28 mouse cellular contexts compared by ENCODE assay signal in genomic region chr13:47100587-47100986, GRCm38 (mm10).
"Had no signal": no experiment of that assay in that cellular context is flagged by ENCODE, and none has a peak within 500 bp of the region (broad histone marks: within the 10 kb centered on the region; RNA-seq: fewer than 3 reads in every experiment).

No protein-coding gene starts in this region.

- H3K27me3 ChIP-seq: embryonic facial prominence, embryonic 12.5 days; embryonic facial prominence, embryonic 13.5 days; embryonic facial prominence, embryonic 15.5 days; forebrain, embryonic 12.5 days; forebrain, embryonic 13.5 days; forebrain, embryonic 15.5 days; heart, embryonic 12.5 days had no signal

- H3K4me3 ChIP-seq: embryonic facial prominence, embryonic 10.5 days; embryonic facial prominence, embryonic 12.5 days; embryonic facial prominence, embryonic 13.5 days; embryonic facial prominence, embryonic 15.5 days; forebrain, embryonic 10.5 days; forebrain, embryonic 12.5 days; forebrain, embryonic 13.5 days; forebrain, embryonic 15.5 days; gastrocnemius, adult 2 months; heart, adult 2 months; heart, embryonic 10.5 days; heart, embryonic 12.5 days had no signal

- H3K27ac ChIP-seq: embryonic facial prominence, embryonic 10.5 days; embryonic facial prominence, embryonic 12.5 days; embryonic facial prominence, embryonic 13.5 days; embryonic facial prominence, embryonic 15.5 days; forebrain, embryonic 10.5 days; forebrain, embryonic 12.5 days; forebrain, embryonic 13.5 days; forebrain, embryonic 15.5 days; gastrocnemius, adult 2 months; heart, adult 2 months; heart, embryonic 10.5 days had no signal

- ATAC-seq: forebrain, embryonic 13.5 days; forebrain, embryonic 14.5 days; forebrain, embryonic 15.5 days; forebrain, embryonic 16.5 days; forebrain, postnatal 0 days had no signal

- H3K4me2 ChIP-seq: embryonic facial prominence, embryonic 12.5 days; embryonic facial prominence, embryonic 13.5 days; embryonic facial prominence, embryonic 15.5 days; forebrain, embryonic 12.5 days; forebrain, embryonic 13.5 days; forebrain, embryonic 15.5 days; heart, embryonic 11.5 days; heart, embryonic 12.5 days had no signal

- H3K9me3 ChIP-seq: embryonic facial prominence, embryonic 10.5 days; embryonic facial prominence, embryonic 12.5 days; embryonic facial prominence, embryonic 13.5 days; embryonic facial prominence, embryonic 15.5 days; forebrain, embryonic 10.5 days; forebrain, embryonic 12.5 days; forebrain, embryonic 13.5 days; forebrain, embryonic 15.5 days; heart, embryonic 10.5 days; heart, embryonic 12.5 days had no signal

- H3K9ac ChIP-seq: embryonic facial prominence, embryonic 12.5 days; embryonic facial prominence, embryonic 13.5 days; embryonic facial prominence, embryonic 15.5 days; forebrain, embryonic 12.5 days; forebrain, embryonic 13.5 days; forebrain, embryonic 15.5 days; forebrain, postnatal 0 days; heart, embryonic 12.5 days had no signal

- DNase-seq: cerebellum, adult 9-11 months; cerebellum, postnatal 10 days; cerebellum, postnatal 14 days; cerebellum, postnatal 25 days; cerebellum, postnatal 36 days; embryo, embryonic 11 days; forebrain, postnatal 0 days; gastrocnemius, adult 2 months; gastrocnemius, postnatal 10 days; gastrocnemius, postnatal 14 days; gastrocnemius, postnatal 25 days; gastrocnemius, postnatal 36 days; heart, adult 11 months; heart, adult 18-20 months; heart, adult 2 months had no signal
